Mouse (Mus musculus) bone marrow, adult 2 months (tissue): ENCODE results near the gene Rpl36a.

Source experiments
- CTCF ChIP-seq: fragments of 200-500 bp; IDR thresholded peaks from 2 replicates; pipeline ENCODE4 v1.5.1; 2011; ENCODE audit warnings: low read length, control low read depth; ENCODE audit not compliant: control insufficient read depth, insufficient read depth
- POLR2A ChIP-seq: fragments of 200-500 bp; IDR thresholded peaks from 2 replicates; pipeline ENCODE4 v1.6.1; 2011; ENCODE audit warnings: low read depth, mild to moderate bottlenecking, control low read depth, low read length, borderline replicate concordance; ENCODE audit not compliant: control insufficient read depth

DNA sequence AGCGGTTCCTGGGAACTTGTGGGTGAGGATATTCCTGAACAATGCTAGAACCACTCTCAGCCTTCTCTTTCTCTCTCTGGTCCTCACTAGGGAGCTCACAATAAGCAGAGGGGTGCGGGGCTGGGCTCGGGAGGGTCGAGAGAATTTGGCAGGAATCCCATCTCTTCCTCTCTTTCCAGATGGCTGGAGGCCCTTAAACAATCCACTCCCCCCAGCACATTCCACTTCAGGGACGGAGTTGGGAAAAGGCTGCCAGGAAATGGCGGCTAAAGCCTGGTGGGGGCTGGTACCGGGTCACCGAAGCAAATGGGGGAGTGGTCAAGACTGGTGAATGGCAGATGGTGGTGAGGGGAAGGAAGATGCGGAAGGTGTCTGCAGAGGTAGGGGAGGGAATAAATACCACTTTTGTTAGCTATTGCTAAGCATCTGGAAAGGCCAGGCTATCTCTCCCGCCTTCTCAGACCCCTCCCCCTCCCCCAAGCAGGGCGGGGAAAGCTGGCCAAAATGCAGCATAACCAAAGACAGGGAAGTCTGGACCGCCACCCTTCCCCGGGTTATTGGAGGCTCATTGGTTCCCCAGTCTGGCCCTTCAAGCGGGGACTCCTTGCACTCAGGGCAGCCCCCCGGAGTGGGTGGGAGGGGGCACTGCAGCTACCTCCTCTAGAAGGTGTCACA, 27.0 kb downstream of the Rpl36a start:
- TF ChIP-seq CTCF = no peak
- no peak for TF ChIP-seq POLR2A
